Mouse (Mus musculus) gastrocnemius, postnatal 25 days (tissue): ENCODE measurements at regions not wholly inside any gene's neighbourhood (a gene's known extent, or its start where the extent isn't known, plus 50 kb on each side); places are given as distances from the start of the nearest gene placed in this dataset.
A peak's percentile ranks its signal among the peaks of the same experiment; 100 is the strongest.

Experiments
- DNase-seq: peaks from one replicate; pipeline ENCODE4 v3.0.0; 2022

DNA sequence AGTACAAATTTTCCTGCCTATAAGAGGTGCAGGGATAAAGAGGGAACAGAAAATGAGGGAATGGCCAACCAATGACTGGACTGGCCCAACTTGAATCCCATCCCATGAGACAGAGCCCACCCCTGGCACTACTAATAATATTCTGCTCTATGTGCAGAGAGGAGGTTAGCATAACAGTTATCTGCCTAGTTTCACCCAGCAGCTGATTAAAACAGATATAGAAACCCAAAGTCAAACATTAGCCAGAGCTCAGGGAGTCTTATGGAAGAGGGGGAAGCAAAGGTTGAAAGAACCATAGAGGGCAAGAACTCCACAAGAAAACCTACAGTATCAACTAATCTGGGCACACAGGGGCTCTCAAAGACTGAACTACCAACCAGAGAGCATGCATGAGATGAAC is 138.9 kb upstream of the Sox11 start:
- DNase-seq = no peak

DNA sequence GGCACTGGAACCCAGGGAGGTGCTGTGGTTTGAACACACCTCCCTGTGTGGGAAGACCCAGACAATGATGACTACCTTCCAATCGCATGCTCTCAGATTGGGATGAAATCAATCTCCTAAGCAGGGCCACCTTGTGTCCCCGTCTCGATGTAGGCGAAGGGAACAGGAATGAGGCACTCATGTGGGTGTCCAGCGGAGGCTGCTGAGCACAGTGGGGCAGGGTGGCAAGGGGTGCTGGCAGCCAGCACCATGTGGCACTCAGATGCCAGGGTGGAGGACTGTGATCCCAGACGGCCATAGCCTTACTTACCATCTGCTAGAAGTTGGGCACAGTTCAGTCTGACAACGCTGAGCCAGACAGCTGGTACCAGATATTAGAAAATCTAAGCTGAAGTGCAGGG is 137.2 kb upstream of the Sox11 start:
- no peak for DNase-seq

DNA sequence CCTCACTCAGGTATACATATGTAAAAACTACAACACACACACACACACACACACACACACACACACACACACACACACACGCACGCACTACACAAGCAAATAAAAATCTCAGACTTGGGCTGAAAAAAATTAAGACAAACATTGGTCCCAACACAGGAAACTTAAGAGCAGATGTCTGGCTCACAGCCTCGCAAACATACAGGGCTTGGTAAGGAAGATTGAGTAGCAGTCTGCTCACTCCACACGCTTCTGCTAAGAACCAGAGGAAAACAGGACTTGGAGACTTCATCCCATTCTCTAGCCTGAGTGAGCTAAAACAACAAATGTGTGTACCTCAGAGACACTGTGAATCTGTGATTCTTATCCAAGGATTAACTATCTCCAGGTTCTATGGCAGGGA is 132.3 kb upstream of the Sox11 start:
- no peak for DNase-seq

DNA sequence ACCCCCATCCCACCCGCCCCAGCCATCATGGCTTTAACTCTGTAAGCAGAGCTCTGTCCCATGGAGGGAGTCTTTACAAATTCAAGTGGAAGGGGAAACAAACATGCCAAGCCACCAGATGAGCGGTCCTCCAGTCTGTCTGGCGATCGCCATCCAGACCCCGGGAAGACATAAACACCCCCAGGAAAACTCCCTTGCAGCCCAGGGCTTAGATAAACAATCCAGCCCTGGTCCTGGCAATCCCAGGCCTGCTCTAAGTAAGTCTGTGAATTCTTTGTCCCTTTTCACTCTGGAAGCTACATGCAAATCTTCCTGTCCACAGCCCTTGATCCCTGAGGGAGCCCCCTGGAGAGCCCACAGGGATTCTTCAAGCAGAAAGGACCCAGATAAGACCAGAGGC is 129.2 kb upstream of the Sox11 start:
- no peak for DNase-seq

DNA sequence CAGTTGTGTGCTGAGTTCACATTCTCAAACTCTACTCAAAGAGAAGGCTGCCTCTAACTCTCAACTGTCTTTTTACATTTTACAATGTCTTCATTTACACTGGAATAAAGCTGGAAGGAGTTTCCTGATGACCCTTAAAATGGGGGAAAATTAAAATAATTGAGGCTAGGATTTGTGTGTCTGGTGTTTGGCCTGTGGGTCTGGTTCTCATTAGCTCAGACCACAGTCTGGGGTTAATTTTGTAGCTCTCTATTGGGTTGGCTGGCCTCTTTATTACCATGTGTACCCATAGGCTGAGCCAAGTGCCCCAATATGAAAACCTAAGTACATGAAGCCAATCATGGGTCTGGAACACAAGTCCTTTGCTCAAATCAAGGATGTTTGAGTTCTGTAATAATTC is 128.0 kb upstream of the Sox11 start:
- DNase-seq = no peak

DNA sequence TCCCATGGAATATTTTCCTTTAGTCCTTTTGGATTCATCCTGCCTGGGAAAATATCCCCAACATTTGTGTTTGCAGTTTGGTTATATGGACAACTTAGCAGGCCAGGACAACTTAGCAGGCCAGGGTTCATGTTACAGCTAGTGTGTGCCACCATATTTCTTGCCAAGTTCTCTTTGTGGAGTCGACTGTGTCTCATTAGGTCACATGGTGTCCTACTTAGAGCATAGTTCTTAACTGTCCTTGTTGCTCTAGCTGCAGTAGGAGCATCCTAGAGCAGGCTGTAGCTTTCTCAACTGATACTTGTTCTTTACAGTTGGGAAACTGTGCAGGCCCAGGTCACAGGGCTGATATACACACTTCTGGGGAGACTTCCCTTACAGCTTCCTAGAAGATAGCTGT is 126.4 kb upstream of the Sox11 start:
- DNase-seq = no peak

DNA sequence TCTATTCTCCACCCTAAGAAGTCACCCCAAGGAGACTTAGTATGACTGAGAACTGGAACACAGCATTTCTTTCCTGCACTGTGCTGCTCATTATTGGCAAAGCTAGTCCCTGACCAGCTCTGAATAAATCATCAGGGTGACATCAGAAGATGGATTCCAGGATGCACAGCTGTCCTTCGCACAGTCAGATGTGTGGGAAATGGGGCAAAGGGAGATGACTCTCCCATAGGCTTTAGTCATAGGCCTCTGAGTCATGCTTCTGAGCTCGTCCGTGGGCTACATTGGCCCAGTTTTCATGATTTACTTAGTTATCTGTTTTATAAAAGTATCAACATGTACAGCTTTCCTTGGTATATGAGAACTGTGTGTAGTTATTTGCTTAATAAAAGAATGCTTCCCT is 125.8 kb upstream of the Sox11 start:
- DNase-seq = peak; percentile 15

DNA sequence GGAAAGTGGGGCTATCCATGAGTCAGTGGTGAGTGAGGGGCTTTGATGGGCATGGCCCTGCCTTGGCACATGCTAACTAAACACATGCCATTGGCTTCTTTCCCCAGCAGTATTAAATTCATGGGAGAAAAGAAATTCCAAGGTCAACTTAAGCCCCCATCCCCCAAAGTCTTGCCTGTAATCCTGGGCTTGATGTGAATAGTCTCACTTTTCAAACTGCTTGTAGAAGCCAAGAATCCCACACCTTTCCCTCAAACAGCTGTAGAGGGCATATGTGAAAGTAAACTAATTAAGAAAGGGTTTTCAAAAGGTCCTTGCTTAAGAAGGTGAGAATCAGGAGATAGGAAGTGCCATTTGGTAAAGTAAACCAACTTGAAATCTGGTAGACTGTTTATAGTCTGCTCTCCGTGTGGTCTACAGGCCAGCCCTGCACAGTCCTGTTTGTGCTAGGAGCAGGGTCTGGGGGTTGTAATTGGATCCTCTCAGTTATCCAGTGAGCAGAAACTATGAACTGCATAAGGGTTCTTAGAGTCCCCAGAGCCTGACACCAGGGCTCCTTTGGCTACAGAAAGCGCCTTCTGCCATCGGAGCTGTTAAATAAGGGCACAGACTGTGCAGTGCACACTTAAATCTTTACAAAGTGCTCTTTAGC is 123.3 kb upstream of the Sox11 start:
- DNase-seq = no peak

DNA sequence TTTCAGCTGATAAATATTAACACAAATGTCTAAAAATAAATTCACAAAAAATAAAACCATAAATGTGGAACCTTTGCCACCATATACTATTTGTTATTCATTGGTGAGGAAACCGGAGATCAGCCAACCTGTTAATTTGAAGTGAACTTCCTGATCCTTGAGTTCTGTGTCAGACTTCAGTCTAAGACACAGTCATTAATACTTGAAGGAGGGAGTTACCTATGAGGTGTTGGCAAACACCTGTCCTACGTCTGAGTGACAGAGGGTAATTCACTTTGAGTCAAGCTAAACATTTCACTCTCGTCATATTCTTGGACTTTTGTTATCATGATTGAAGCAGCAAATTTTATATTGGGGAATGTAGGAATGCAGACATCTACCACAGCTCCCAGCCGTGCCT is 116.3 kb upstream of the Sox11 start:
- no peak for DNase-seq

DNA sequence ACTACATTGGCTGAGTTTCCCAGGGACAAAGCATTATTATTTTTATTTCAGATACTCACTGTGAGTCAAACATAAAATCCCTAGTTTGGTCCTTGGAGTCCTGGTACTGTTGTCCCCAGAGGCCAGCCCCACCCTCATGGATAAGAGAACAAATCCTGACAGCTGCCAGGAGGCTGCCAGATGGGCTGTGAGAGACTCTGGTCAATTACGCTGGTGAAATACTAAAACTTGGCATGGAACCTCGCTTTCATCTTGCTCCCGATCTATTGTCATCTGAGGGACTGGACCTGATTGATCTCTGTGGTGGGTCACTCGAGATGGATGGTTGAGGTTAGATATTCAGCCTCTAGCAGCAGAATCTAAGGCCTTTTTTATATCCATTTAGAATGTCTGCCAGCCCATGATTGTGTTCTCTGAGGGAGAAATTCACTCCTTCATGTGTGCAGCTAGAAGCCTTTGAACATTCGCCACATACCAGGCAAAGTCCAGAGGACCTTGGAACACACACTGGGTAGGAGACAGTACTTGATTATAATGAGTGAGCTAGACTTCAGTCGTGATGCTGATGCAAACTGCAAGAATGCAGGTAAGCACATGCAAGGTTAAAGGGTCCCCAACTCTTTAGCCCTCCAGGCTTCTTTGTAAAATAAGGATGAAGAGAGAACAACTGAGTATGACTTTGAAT is 95.4 kb upstream of the Sox11 start:
- DNase-seq = no peak

DNA sequence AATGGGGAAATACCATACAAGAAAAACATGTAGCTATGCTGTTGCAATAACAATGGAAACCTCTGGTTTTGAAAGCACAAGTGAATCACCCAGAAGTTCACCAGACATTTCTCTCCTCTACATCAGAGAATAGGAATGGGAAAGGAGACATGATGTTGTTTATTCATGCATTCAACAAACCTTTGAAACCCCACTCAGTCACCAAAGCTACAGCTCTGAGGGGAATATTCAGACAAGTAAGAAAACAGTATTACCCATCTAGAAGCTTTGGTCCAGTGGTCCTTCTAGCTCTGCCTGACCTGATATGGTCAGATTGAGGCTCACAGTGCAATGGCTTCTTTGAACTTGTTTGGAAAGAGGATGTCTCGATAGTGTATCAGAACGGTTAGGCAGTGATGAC is 89.0 kb upstream of the Sox11 start:
- no peak for DNase-seq

DNA sequence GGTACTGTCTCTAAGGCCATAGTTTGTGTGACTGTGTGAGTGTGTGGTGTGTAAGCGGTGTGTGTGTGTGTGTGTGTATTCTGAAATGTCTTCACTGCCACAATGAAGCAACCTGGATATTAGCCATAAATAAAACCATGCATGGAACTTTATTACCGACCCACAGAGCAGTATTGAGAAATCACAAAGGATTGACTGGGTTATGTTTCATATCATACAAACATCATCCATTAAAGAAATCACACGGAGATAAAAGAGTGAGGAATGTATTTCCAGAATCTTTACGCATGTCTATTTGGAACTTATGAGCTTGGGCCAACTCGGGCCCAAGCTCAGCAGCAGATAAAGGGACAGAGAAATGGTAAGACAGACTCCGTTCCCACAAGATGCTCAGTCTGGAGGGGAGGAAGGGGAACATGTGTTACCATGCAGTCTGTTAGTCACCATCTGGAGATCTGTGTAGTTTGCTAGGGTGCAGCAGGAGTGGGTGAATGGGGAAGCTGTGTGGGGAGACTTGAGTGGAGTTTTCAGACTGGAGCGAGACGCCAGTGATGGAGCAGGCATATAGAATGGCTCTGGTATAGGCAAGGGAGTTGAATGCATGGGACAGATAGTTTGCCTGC is 75.1 kb upstream of the Sox11 start:
- no peak for DNase-seq

DNA sequence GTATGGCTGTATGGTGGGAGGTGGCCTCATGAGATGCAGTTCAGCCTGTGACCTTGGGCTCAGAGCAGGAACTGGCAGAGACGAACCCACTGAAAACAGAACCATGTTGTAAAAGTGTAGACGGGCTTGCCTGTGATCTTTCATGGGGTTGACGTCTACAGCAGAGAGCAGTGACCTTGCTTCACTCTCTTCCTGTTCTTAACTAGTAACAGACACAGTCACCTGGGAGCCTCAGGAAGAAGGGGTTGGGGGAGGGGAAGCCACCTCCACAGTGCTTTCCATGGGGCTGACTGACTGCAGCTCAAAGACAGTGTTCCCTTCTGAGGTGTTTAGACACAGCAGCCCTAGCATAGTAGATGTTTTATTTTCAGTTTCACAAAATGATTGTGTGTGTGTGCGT is 68.2 kb upstream of the Sox11 start:
- no peak for DNase-seq

DNA sequence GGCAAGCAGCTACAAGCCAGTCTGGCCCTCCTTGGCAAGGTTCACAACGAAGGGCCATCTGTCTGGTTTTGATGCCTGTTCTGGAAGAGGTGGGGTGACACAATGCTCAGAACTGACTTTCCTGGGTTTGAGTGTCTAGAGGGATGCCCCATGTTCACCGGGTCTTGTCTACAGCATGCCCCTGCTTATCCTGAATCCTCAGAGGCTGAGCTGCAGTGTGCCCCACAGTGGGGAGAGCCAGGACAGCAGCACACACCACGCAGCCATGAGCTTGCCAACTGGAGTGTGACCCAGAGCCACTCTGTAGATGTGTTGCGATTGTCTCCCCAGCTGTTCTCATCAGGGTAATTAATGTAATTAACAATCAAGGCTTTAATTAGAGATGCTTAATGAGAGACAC is 66.1 kb upstream of the Sox11 start:
- no peak for DNase-seq

DNA sequence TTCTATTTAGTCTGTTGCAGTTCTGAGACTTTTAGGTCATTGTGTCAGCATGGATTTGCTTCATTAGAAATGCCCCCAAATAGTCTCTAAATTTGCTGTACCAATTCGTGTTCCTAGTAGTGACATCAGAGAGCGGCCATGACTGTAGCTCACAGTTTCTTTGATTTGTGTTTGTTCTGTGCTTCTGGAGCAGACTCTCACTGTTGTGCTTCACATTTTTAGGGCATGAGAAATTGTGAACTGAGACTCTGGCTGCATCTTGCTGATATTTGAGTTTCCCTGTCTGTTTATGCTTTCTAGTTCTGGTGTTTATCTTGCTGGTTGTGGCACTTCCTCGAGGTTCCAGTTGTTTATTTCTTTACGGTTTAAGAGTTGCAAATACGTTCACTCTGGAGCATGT is 57.0 kb upstream of the Sox11 start:
- DNase-seq = no peak
